Mouse (Mus musculus) olfactory bulb, adult 2 months (tissue): ENCODE measurements around the gene Ccdc8.

ENCODE experiments used
- CTCF ChIP-seq: fragments of 200-500 bp; IDR thresholded peaks from 2 replicates; pipeline ENCODE4 v1.5.1; 2012; ENCODE audit warnings: low read depth, mild to moderate bottlenecking, low read length, moderate library complexity; ENCODE audit not compliant: insufficient read depth
- POLR2A ChIP-seq: fragments of 200-500 bp; IDR thresholded peaks from 2 replicates; pipeline ENCODE4 v1.6.1; 2012; ENCODE audit warnings: mild to moderate bottlenecking, low read depth, low read length, moderate library complexity; ENCODE audit not compliant: insufficient read depth

DNA sequence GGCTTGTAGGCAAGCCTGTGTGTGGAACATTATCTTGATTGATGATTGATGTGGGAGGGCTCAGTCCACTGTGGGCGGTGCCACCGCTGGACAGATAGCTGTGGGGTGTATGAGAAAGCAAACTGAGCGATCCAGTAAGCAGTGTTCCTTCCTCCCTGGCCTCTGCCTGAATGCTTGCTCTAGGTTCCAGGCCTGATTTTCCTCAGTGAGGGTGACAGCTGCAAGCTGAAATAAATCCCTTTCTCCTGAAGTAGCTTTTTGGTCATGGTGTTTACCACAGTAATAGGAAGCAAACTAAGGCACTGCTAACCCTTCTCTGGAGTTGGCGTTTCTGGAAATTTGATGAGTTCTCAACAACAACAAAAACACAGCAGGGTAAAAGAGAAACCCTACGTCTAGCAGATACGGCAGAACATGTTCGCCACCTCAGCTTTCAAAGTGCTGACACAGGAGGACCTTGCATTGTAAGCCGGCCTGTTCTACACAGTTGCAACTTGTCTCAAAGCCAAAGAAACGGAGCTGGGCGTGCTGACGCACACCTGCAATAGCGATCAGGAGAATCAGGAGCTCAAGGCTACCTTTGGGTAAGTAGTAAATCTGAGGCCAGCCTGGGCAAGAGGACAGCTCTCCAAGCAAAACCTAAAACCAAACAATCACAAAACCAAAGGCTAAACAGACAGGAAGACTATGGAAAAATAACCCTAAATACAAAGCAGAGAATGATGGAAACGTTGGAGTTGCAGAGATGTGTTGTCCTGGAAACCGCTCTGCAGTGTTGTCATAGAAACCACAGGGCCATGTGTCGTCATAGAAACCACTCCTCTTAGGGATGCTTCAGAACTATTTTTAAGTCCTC, 35.9 kb upstream of the Ccdc8 start:
- TF ChIP-seq POLR2A = no peak
- no peak for TF ChIP-seq CTCF
